Mouse (Mus musculus) CD4-positive, CD25-positive, alpha-beta regulatory T cell, adult 4 months (primary cell): Measurements from ENCODE around the gene Cntnap5a. TPM values are rescaled to one million over a fixed set of nuclear protein-coding genes. Genes with fewer than 3 reads are reported as not detected.

Source experiments
- ATAC-seq: one replicate; pipeline ENCODE4 v1.8.0; 2017
- polyA plus RNA-seq, 2 experiments: library from polyadenylated mRNA; unstranded; fragments of 100-300 nt; shearing (Covaris generic); gene quantifications; one replicate each; pipeline ENCODE4 v1.2.1; 2017

The Cntnap5a gene
- polyA plus RNA-seq, 2 experiments from 2014 or later = not detected

DNA sequence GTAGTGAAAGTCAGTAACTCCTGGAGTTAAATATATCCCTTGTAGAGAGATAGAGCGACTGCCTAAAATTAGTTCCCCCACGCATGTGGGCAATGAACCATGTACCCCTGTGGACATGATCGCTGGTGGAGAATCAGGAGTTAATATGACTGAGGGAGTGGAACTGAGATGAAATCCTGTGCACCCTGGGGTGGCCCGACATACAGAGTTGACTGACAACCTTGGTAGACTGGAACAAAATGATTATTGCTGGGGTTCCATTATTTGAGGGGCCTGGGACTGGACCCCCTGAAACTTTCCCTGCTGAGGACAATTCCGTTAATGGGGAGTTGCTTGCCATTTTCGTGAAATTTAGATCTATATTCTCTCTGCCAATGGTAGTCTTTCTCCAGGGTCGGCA lies 683.0 kb downstream of the Cntnap5a start:
- no peak for ATAC-seq

GRCm38 (mm10) chr1:116370817-116371216 lies 686.3 kb downstream of the Cntnap5a start:
- ATAC-seq = no peak

DNA sequence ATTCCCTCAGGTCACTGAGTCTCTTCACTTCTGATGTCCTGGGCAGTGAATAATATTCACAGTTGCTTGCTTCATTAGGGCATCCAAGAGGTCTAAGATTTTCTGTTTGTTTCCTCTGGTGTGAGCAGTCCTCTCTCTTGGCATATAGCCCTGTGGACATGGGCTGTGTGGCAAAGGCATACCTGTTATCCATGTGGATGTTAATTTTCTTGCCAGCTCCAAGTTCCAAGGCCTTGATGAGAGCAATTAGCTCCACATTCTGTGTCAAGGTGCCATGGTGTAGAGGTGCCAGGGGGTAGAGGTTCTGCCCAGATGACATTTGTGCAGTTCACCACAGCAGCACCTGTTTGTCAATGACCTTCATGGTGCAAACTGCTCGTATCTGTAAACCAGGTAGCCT lies 689.0 kb downstream of the Cntnap5a start:
- no peak for ATAC-seq

GRCm38 (mm10) chr1:116392390-116392789 lies 707.8 kb downstream of the Cntnap5a start:
- ATAC-seq = no peak

GRCm38 (mm10) chr1:116401996-116402656 lies 717.6 kb downstream of the Cntnap5a start:
- ATAC-seq = no peak

- no peak for ATAC-seq
These were observed 725.3 kb downstream of the Cntnap5a start for GRCm38 (mm10) chr1:116409836-116410235.

DNA sequence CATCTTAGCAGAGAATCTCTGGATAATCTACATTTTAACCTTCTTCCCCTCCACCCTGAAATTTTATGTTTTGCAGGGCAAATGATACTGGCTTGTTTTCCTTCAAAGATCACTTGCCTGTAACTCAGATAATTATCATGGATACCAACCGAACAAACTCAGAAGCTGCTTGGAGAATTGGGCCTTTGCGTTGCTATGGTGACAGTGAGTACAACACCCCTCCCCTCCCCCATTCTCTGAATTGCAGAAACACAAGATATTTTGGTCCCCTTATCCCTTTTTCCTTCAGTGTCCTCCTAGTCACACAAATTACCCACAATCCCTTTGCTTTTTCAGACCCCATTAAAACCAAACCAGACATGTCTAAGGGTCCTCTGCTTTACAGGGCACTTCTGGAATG lies 743.8 kb downstream of the Cntnap5a start:
- no peak for ATAC-seq

GRCm38 (mm10) chr1:116455115-116455717 lies 770.7 kb downstream of the Cntnap5a start:
- no peak for ATAC-seq

- ATAC-seq = no peak
These were observed 793.1 kb downstream of the Cntnap5a start for GRCm38 (mm10) chr1:116477703-116478102.

GRCm38 (mm10) chr1:116488780-116489569 lies 804.4 kb downstream of the Cntnap5a start:
- no peak for ATAC-seq

DNA sequence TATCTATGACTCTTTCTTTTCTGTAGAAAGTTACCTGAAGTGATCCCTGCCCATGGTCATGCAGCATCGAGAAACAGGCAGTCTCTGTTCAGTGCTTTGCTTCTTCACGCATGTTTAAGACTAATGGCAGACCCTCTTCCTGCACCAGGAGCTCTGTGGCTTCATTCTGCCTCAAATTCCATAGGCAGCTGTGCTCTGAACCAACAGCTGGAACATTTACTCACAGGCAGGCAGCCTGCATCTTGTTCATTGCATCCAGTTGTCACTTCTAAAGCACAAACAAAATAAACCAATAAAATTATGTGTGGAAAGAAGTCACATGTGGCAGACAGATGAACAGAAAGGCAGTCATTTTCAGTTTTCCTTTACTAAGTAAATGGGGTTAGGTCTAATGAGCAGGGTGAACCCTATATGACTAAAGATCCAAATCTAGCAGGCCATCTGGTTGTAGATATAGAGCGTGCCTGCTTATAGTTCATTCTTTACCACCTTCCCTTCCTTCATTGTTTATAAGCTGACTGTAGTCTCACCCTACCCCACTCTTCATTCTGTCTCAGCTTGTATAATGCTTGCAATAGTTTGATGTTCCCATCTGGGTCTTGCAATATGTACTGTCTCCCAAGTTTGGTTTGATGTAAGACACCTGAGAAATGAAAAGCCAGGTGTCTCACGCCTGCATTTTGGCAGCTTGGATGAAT lies 893.6 kb downstream of the Cntnap5a start:
- ATAC-seq = no peak

DNA sequence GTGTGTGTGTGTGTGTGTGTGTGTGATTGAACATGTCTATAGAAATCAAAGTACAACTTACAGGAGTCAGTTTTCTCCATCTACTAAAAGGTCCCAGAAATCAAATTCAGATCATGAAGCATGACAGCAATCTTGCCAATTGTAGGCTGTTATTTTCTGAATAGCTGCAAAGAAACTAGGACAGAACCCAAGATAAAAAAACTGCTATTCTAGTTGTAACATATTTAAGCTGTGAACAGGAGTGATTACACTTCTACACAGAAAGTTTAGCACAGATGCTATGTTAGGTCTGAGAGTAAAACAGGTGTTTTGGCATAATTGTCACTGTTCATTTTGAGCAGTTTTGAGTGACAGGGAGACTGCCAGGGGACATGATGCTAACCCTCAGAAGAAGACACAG lies 931.7 kb downstream of the Cntnap5a start:
- ATAC-seq = no peak
